Mouse (Mus musculus) cerebellum, adult (tissue): ENCODE data around the gene Patj.

Experiments
- ATAC-seq: cut with Nextera tagmentation; 2 replicates; pipeline ENCODE4 v1.9.2; 2017; ENCODE audit warnings: mild to moderate bottlenecking, moderate library complexity, mixed read lengths; ENCODE audit not compliant: insufficient number of reproducible peaks, low FRiP score, low TSS enrichment

The Patj gene

DNA sequence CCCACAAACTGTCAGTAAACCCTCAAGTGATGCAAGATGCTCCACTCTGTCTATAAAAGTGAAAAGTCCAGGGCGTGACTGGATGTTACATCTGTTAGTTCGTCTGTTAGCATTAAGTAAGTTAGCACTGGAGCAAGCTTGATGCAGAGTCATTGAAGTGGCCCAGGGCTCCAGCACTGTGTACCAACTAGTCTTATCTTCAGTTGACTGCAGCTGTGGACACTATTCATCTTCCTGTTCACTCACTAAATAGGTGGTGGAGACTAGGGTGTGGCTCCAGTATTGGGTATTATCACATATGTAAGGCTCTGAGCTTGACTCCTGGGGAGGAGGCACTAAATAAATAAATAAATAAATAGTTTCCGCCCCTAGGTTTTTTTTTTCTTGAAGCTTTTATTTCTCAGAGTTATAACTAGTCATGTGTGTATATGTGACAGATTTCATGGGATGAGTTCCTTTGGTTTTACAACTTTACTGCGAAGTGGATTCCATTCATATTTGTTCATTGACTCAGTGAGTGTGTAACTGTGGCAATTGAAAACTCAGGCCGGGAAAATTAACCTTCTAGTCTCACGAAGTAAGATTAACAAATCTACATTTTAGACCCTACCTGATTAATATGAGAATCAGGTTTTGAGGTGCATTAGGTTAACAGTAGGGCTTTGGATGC lies 168.7 kb downstream of the Patj start:
- no peak for ATAC-seq

GRCm38 (mm10) chr4:98566741-98567140 lies 171.2 kb downstream of the Patj start:
- 0 out of 2 replicates have a peak, but pooled peaks have one; percentile 14 for ATAC-seq

GRCm38 (mm10) chr4:98567457-98567856 lies 171.9 kb downstream of the Patj start:
- no peak for ATAC-seq

DNA sequence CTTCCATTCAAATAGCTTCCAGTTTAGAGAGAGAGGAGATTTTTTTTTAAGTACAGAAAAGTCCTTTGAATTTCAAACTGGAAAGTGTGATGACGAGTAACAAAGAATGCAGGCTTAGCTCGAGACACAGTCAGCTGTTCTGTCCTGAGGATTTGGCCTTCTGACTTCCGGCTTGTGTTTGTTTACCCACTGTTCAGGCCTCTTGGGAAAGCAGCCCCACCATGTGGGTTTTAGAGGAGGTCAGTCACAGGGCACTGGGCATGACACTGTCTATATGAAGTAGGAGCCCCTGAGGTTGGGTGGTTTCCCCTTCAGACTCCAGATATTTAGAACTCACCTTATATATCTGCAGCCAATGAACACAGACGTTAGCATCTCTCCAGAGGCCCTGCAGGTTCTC lies 174.3 kb downstream of the Patj start:
- ATAC-seq, result no peak

DNA sequence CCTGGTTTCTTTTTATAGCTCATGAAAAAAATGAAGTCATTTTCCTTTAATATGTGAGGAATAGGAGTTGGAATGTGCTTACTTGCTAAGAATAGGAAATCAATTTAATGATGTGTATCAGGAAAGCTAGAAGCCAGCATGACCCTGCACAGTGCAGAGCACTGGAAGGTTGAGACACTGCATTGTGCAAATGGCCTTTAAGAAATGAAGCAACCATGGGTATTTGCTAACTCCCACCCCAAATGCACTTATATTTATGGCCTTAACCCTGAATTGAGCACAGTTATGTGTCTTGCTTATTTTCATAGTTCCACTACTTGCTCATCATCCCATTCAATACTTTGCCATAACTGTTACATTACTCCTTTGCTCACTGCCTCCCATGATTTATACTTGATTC lies 181.7 kb downstream of the Patj start:
- ATAC-seq, result no peak

- peak; percentile 85 for ATAC-seq
Measured at GRCm38 (mm10) chr4:98577957-98578541, 182.5 kb downstream of the Patj start.

DNA sequence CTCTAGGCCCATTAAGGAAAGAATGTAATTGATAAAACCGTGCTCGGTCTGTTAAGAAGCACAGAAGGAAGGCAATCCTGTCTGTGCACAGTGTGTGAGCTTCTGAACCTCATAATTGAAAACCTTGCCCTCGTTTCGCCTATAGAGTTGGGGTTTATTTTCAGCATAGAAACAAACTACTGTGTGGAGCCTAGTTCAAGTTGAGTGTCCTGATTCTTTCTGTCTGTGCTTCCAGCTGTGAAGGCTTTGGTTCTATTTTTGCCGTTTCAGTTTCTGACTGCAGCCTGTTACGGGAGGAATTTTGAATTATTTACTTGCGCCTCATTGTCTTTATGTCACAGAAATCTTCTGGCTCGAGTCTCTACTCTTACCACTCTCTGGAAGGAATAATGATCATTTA lies 185.9 kb downstream of the Patj start:
- ATAC-seq, result no peak

DNA sequence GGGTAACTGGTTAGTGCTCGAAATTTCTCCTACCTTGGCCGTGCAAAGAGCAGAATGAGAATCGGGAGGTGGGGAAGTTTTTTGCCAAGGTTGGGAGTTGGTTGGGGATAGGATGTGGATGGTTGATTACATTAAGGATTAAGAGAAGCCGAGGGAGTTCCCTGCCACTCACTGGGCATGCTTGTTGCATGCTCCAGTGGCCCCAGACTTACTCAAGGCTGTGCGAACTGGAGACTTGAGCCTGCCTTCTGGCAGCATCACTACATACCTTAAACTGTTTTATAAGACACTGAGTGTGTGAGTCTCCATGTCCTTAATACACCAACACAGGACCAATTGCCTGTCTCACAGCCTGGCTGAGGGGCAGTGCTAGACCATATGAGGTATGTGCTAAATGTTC lies 188.4 kb downstream of the Patj start:
- ATAC-seq, result no peak

DNA sequence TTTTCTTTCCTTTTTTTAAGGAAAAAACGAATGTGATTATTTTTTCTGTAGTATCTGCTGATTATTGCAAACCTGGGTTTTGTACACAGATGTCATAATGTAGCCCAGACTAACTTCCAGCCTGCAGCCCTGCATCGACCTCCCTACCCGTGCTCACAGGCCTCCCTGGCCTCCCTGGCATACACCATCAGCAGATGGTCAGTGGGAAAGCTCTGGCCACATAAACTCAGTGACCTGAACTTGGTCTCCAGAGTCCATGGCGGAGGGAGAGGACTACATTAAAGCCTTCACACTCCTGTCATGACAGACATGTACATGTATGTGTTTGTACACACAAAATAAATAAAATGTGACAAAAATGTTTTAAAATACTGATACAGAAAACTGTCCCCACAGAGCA lies 190.7 kb downstream of the Patj start:
- ATAC-seq, result peak; percentile 63; the same call in 1 of the 2 replicates

DNA sequence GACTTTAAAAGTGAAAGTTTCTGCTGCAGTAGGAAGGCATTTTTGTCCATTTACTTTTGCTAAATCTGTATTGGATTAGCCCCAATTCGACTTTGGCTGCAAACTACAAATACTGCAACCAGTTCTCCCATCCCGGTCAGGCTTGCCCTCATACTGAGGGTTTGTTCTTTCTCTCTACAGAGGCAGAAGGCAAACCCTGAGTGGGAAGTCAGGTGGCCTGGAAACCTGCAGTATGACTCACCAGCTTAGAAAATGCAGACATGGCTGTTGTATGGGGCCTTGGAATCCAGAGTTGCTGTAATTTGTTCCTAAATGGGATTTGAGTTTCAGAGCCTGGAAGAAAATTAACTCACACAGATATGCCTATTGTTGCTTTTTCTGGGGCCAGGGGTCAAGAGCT lies 192.1 kb downstream of the Patj start:
- peak; percentile 77; the same call in 1 of the 2 replicates for ATAC-seq

- ATAC-seq, result peak; percentile 69; the same call in 1 of the 2 replicates
Measured at GRCm38 (mm10) chr4:98593961-98594360, 198.4 kb downstream of the Patj start.

GRCm38 (mm10) chr4:98598546-98598971 lies 203.0 kb downstream of the Patj start:
- no peak for ATAC-seq

- no peak for ATAC-seq
Measured at GRCm38 (mm10) chr4:98599358-98599757, 203.8 kb downstream of the Patj start.

- no peak for ATAC-seq
Measured at GRCm38 (mm10) chr4:98603131-98603530, 207.5 kb downstream of the Patj start.

GRCm38 (mm10) chr4:98610501-98610900 lies 214.9 kb downstream of the Patj start:
- ATAC-seq, result no peak

GRCm38 (mm10) chr4:98614395-98614794 lies 218.8 kb downstream of the Patj start:
- ATAC-seq, result no peak

- peak; percentile 83 for ATAC-seq
Measured at GRCm38 (mm10) chr4:98619199-98619598, 223.6 kb downstream of the Patj start.

DNA sequence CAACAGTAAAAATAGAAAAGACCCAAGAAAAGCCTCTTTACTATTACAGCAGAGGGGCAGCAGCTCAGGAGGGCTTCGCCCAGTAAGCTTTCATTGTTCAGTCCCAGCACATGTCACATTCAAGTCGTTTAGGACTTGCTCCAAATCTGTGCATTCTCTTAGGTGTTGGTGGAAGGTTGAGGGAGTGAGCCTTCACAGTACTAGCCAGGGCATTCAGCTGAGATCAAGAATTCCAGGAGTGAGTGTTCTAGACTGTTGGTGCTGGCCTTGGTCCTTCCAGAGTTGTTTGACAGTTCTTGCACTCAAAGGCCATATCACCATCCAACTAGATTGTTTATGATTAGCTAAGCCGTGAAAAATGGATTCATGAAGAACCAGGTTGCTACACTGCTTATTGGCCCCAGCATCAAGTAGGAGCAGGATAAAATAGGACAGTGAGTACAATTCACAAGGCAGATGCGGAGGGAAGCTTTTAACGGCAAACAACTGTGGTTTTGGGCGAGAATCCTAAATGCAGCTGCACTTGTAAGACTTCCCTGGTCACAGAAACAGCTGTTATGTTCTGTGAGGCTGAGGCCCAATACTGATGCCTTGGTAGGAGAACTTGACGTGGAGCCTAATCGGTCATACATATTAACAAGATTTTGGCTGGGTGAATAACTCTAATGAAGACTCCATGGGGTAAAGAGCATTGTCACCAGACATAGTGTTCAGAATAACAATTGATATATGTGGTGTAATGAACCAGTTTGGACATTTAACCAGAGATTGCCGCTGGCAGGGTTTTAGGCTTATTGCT lies 225.6 kb downstream of the Patj start:
- no peak for ATAC-seq

DNA sequence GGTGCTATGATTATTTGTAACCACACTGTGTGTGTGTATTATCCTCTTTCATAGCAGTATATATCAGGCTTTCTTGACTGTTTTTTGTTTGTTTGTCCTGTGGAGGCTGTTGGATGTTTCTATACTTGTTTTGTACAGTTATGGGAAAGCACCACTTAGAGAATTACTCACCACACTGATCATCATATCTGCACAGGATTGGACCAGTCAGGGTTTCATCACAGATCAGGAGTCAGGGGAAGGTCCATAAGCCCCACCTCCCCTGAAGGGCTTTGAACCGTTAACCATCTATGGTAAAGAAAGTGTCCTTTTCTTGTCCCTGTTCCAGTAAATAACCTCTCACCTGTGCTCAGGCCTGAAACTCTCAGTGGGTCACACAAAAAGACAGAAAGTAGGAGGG lies 226.6 kb downstream of the Patj start:
- no peak for ATAC-seq

DNA sequence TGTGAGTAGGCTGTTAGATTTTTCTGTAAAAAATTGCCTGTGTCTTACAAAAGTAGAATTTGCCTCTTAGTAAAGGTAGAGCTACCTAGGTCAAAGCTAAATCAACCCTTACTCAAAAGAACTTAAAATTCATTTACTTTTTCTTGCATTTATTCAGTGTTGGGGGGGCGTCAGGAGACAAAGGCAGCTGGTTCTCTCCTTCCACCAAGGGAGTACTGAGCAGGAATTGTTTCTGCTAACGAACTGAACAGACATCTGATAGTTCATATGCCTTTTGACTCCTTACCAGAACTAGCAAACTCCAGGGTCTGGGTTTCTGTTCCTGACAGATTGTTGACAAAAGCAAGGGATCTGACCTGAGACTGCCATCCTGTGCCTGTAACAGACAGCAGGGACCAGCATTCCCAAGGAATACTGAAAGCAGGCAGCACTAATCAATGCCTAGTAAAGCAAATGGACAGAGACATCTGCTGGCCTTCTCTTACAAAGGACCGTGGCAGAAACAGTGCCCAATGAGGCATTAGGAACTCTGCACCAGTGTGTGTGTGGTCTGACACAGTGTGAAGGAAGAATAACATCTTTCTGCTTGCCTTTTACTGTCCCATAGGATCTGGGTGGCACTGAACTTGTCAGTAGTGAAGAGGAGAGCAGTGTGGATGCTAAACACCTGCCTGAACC lies 227.6 kb downstream of the Patj start:
- ATAC-seq, result no peak

- ATAC-seq, result no peak
Measured at GRCm38 (mm10) chr4:98628286-98628685, 232.7 kb downstream of the Patj start.
